Mouse (Mus musculus): Measurements from ENCODE around the gene Serpinb1c. TPM values are rescaled to one million over a fixed set of nuclear protein-coding genes. Genes with fewer than 3 reads are reported as not detected.

The Serpinb1c gene
- total and polyA plus RNA-seq, 2 experiments from 2014 or later = 0.82 TPM; not detected in 1

DNA sequence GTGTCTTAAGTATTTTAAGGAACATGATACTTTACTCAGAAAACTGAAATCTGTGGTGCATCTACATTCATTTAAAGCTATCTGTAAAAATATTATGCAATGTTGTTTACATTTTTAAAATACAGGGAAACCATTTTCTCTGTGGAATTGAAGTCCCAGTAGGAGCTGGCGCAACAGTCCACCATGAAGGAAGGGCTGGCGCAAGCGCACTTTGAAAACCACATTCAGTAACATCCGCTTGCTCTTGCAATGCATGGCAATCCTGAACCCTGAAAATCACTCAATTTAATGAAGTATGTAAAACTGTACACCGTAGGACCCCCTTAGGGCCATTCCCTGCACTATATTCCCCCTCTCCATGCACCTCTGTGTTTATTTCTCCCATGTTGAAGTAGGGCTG lies 63.5 kb downstream of the Serpinb1c start:
- DNase-seq (ENCODE audit: low spot score) (no peak), ATAC-seq (ENCODE audit: low FRiP score) (no peak)
- Histone ChIP-seq H3K9me3 (ENCODE audit: low read length) (no peaks in the 10 kb centered on the region), H3K27me3 (ENCODE audit: insufficient read depth, low read length) (no peaks in the 10 kb centered on the region), H3K27ac (ENCODE audit: low read depth, low read length) (no peak overlapping the region), H3K36me3 (ENCODE audit: insufficient read depth, low read length) (no peaks in the 10 kb centered on the region), H3K4me1 (ENCODE audit: insufficient read depth, low read length) (no peaks in the 10 kb centered on the region; the same call in 1 of the 2 replicates), H3K4me3 (ENCODE audit: low read depth, low read length) (no peak overlapping the region), H3K9ac (replicated peaks; ENCODE audit: low read length, poor library complexity, severe bottlenecking) (no peak overlapping the region), H3K4me2 (ENCODE audit: low read depth, low read length, poor library complexity, severe bottlenecking) (no peak overlapping the region)
- WGBS = 94% methylated on average over 5 of the region's 5 CpGs
- no peak for TF ChIP-seq CTCF (IDR thresholded peaks at IDR 0.05)

DNA sequence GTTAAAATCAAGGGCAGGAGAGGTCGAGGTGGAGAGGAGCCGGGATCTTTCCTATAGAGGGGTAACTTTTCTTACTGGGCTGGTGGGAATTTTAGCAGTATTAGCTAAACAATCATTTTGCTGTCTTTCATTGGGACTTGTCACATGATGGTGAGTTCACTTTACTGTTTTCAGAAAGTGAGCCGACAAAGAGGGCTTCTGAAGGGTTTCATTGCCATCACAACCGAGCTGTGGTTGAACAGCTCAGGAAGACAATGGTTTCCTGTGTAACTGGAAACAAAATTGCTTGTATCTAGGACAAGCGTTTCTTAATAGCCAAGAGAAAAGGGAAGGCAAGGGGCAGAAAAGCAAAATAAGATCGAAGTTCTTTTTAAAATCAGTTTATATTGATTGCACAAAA lies 64.8 kb downstream of the Serpinb1c start:
- no peak for TF ChIP-seq CTCF (IDR thresholded peaks at IDR 0.05)
- H3K27ac ChIP-seq (ENCODE audit: low read depth, low read length) = no peak overlapping the region
- ATAC-seq (ENCODE audit: low FRiP score) (no peak), DNase-seq (ENCODE audit: low spot score) (no peak)
- H3K36me3 ChIP-seq (ENCODE audit: insufficient read depth, low read length) = no peaks in the 10 kb centered on the region
- no peak overlapping the region for H3K4me3 ChIP-seq (ENCODE audit: low read depth, low read length)
- no peak overlapping the region for H3K9ac ChIP-seq (replicated peaks; ENCODE audit: low read length, poor library complexity, severe bottlenecking)
- 74% methylated on average over 6 of the region's 6 CpGs for WGBS
- no peaks in the 10 kb centered on the region for H3K9me3 ChIP-seq (ENCODE audit: low read length)
- H3K4me2 ChIP-seq (ENCODE audit: low read depth, low read length, poor library complexity, severe bottlenecking) = no peak overlapping the region
- H3K27me3 ChIP-seq (ENCODE audit: insufficient read depth, low read length) = no peaks in the 10 kb centered on the region
- H3K4me1 ChIP-seq (ENCODE audit: insufficient read depth, low read length) = no peaks in the 10 kb centered on the region; the same call in 1 of the 2 replicates

DNA sequence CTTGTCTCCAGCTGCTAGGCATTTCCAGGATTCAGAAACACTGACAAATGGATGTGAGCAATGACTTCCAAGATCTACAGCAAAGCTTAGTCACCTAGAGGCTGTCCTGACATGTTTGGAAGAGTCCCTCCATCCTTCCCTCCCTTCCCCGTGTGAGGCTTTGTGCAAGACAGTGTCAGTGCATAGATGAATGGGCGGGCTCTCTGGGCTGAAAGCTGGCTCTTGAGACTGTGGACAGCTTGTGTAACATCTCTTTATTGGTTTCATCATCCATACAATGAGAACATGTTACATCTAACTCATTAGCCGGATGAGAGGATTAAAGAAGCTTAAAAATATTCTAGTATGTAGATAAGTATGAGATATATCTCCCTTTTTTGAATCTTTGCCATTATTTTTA lies 65.2 kb downstream of the Serpinb1c start:
- Histone ChIP-seq H3K4me1 (ENCODE audit: insufficient read depth, low read length) (no peaks in the 10 kb centered on the region; the same call in 1 of the 2 replicates), H3K4me2 (ENCODE audit: low read depth, low read length, poor library complexity, severe bottlenecking) (no peak overlapping the region), H3K36me3 (ENCODE audit: insufficient read depth, low read length) (no peaks in the 10 kb centered on the region), H3K27ac (ENCODE audit: low read depth, low read length) (no peak overlapping the region), H3K9me3 (ENCODE audit: low read length) (no peaks in the 10 kb centered on the region), H3K27me3 (ENCODE audit: insufficient read depth, low read length) (no peaks in the 10 kb centered on the region), H3K4me3 (ENCODE audit: low read depth, low read length) (no peak overlapping the region), H3K9ac (replicated peaks; ENCODE audit: low read length, poor library complexity, severe bottlenecking) (no peak overlapping the region)
- DNase-seq (ENCODE audit: low spot score) (no peak), ATAC-seq (ENCODE audit: low FRiP score) (no peak)
- 75% methylated on average over 3 of the region's 3 CpGs for WGBS
- TF ChIP-seq CTCF (IDR thresholded peaks at IDR 0.05) = no peak

DNA sequence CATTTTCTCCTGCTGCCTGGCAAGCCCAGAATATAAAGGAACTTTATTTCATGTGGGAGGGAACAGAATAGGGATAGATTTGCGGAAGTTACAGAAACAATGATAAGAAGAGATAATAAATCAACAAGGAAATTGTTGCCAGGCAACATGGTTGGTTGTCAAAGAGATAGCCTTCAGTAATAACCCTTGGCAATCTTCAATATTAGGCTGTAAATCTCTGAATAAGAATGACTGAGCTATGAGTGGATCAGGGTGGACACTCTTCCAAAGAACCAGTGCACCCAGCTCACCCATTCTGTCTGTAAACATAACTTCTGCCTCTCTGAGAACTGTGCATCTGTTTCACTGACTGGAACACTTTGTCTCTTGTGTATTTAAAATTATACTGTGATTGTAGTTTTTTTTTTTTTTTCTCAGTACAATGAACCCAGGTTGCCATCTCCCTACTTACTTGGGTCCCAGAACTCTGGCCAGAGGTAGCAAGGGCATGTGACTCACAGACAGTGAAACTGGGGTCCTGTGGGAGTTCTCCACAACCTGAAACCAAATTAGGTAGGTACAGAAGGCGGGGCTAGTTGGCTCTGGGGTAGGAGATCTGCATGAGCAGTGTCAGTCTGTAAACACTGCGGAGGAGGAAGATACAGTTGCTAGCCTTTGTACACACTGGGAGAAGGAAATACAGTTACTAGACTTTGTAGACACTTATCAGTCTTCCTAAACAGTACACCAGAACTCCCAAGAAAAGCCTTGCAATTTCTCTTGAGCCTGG lies 66.3 kb downstream of the Serpinb1c start:
- H3K27me3 ChIP-seq (ENCODE audit: insufficient read depth, low read length) = no peaks in the 10 kb centered on the region
- no peak overlapping the region for H3K4me2 ChIP-seq (ENCODE audit: low read depth, low read length, poor library complexity, severe bottlenecking)
- no peak overlapping the region for H3K9ac ChIP-seq (replicated peaks; ENCODE audit: low read length, poor library complexity, severe bottlenecking)
- no peak for DNase-seq (ENCODE audit: low spot score)
- WGBS = 76% methylated on average over 3 of the region's 3 CpGs
- no peaks in the 10 kb centered on the region for H3K9me3 ChIP-seq (ENCODE audit: low read length)
- no peak for ATAC-seq (ENCODE audit: low FRiP score)
- TF ChIP-seq CTCF (IDR thresholded peaks at IDR 0.05) = no peak
- H3K4me3 ChIP-seq (ENCODE audit: low read depth, low read length) = no peak overlapping the region
- no peaks in the 10 kb centered on the region for H3K36me3 ChIP-seq (ENCODE audit: insufficient read depth, low read length)
- H3K27ac ChIP-seq (ENCODE audit: low read depth, low read length) = no peak overlapping the region
- H3K4me1 ChIP-seq (ENCODE audit: insufficient read depth, low read length) = no peaks in the 10 kb centered on the region; the same call in 1 of the 2 replicates

Other genes with a start within 250 kb of the Serpinb1c start
- gene Mylk4, start 114.3 kb downstream of the Serpinb1c start, total RNA-seq (2014; rRNA removed) = 0.14 TPM in 1 of 2 replicates, not detected in the other
- gene Mylk4, start 114.3 kb downstream of the Serpinb1c start, polyA plus RNA-seq (2015; fragmentation: Nextera tagmentation; extraction: Ambion mirVana) = 0.05 and 0.31 TPM in 2 replicates
- 73.8 and 84.0 TPM in 2 replicates for gene Wrnip1, start 96.2 kb downstream of the Serpinb1c start, total RNA-seq (2014; rRNA removed)
- gene Wrnip1, start 96.2 kb downstream of the Serpinb1c start, polyA plus RNA-seq (2015; fragmentation: Nextera tagmentation; extraction: Ambion mirVana) = 31.2 and 33.6 TPM in 2 replicates
- gene D930007J09Rik, start 95.4 kb downstream of the Serpinb1c start, total RNA-seq (2014; rRNA removed) = not detected in 2 replicates
- not detected in 2 replicates for gene D930007J09Rik, start 95.4 kb downstream of the Serpinb1c start, polyA plus RNA-seq (2015; fragmentation: Nextera tagmentation; extraction: Ambion mirVana)
- 2.0 and 4.3 TPM in 2 replicates for gene Serpinb1a, start 47.0 kb downstream of the Serpinb1c start, total RNA-seq (2014; rRNA removed)
- gene Serpinb1a, start 47.0 kb downstream of the Serpinb1c start, polyA plus RNA-seq (2015; fragmentation: Nextera tagmentation; extraction: Ambion mirVana) = 4.3 and 4.9 TPM in 2 replicates
- 1.4 and 3.1 TPM in 2 replicates for gene Serpinb6b, start 67.0 kb upstream of the Serpinb1c start, total RNA-seq (2014; rRNA removed)
- gene Serpinb6b, start 67.0 kb upstream of the Serpinb1c start, polyA plus RNA-seq (2015; fragmentation: Nextera tagmentation; extraction: Ambion mirVana) = 2.5 and 3.1 TPM in 2 replicates
- gene Serpinb9, start 105.0 kb upstream of the Serpinb1c start, total RNA-seq (2014; rRNA removed) = 1.6 and 3.2 TPM in 2 replicates
- 2.9 and 3.0 TPM in 2 replicates for gene Serpinb9, start 105.0 kb upstream of the Serpinb1c start, polyA plus RNA-seq (2015; fragmentation: Nextera tagmentation; extraction: Ambion mirVana)
- 0.66 TPM in 1 of 2 replicates, not detected in the other for gene Serpinb9b, start 129.2 kb upstream of the Serpinb1c start, total RNA-seq (2014; rRNA removed)
- gene Serpinb9b, start 129.2 kb upstream of the Serpinb1c start, polyA plus RNA-seq (2015; fragmentation: Nextera tagmentation; extraction: Ambion mirVana) = 0.20 and 0.36 TPM in 2 replicates
- 1.8 and 3.1 TPM in 2 replicates for gene Serpinb1b, start 180.4 kb upstream of the Serpinb1c start, total RNA-seq (2014; rRNA removed)
- gene Serpinb1b, start 180.4 kb upstream of the Serpinb1c start, polyA plus RNA-seq (2015; fragmentation: Nextera tagmentation; extraction: Ambion mirVana) = 1.6 and 2.3 TPM in 2 replicates

Measured in midbrain, postnatal 0 days (tissue).